ENCODE assay signal across 24 mouse cellular contexts in genomic region chr9:122073980-122074379, GRCm38 (mm10). TPM values are rescaled to one million over a fixed set of nuclear protein-coding genes. Genes with fewer than 3 reads are reported as not detected.
DNase-seq lines count a peak whose midpoint lies in the region; ATAC-seq and TF ChIP-seq lines count a peak whose summit lies in the region.
"Had no signal": no experiment of that assay in that cellular context is flagged by ENCODE, and none has a peak within 500 bp of the region (broad histone marks: within the 10 kb centered on the region; RNA-seq: fewer than 3 reads in every experiment).

No protein-coding gene starts in this region.

- no peak overlapping the region for H3K9ac ChIP-seq in heart, adult 2 months (ENCODE audit: low read depth, low read length)
- H3K9ac ChIP-seq in intestine, embryonic 14.5 days (ENCODE audit: low read length), result no peak overlapping the region
- no peak overlapping the region for H3K9ac ChIP-seq in intestine, embryonic 16.5 days (ENCODE audit: low read depth, low read length)
- H3K9ac ChIP-seq: embryonic facial prominence, embryonic 12.5 days; forebrain, embryonic 13.5 days; forebrain, embryonic 15.5 days had no signal

- TF ChIP-seq EP300 in heart, adult 2 months (IDR thresholded peaks at IDR 0.05; ENCODE audit: insufficient read depth, low read depth, low read length), result no peak

- POLR2A ChIA-PET in Patski (lab: Charles Lee), result no interaction called here

- H3K36me3 ChIP-seq in heart, adult 2 months (ENCODE audit: control insufficient read depth, insufficient read depth, low read length), result no peaks in the 10 kb centered on the region
- H3K36me3 ChIP-seq in intestine, embryonic 14.5 days (ENCODE audit: control insufficient read depth, insufficient read depth, low read length), result no peaks in the 10 kb centered on the region
- H3K36me3 ChIP-seq in intestine, embryonic 16.5 days (ENCODE audit: control insufficient read depth, insufficient read depth, low read length), result no peaks in the 10 kb centered on the region
- H3K36me3 ChIP-seq: embryonic facial prominence, embryonic 10.5 days; embryonic facial prominence, embryonic 12.5 days; forebrain, embryonic 15.5 days; G1E had no signal

- 30% methylated on average over 2 of the region's 2 CpGs for WGBS in heart, adult 2 months
- WGBS in intestine, embryonic 14.5 days, result 51% methylated on average over 2 of the region's 2 CpGs
- 39% methylated on average over 2 of the region's 2 CpGs for WGBS in intestine, embryonic 16.5 days

- intact Hi-C loops in gastrocnemius, adult 2 months (cut with DNase I), result no loop called here
- intact Hi-C loops in gastrocnemius, postnatal 36 days (cut with DNase I), result no loop called here
- intact Hi-C loops in heart, adult 2 months (cut with DNase I), result no loop called here
- intact Hi-C loops in heart, postnatal 14 days (cut with DNase I), result no loop called here

- no peaks in the 10 kb centered on the region for H3K27me3 ChIP-seq in heart, adult 2 months (ENCODE audit: control insufficient read depth, insufficient read depth, low read length)
- no peaks in the 10 kb centered on the region for H3K27me3 ChIP-seq in intestine, embryonic 14.5 days (replicated peaks; ENCODE audit: control insufficient read depth, insufficient read depth, low read length)
- H3K27me3 ChIP-seq in intestine, embryonic 16.5 days (replicated peaks; ENCODE audit: control insufficient read depth, insufficient read depth, low read length), result no peaks in the 10 kb centered on the region
- no peaks in the 10 kb centered on the region for H3K27me3 ChIP-seq in Patski
- H3K27me3 ChIP-seq: CH12.LX; embryonic facial prominence, embryonic 12.5 days; forebrain, embryonic 13.5 days; forebrain, embryonic 15.5 days had no signal

- TF ChIP-seq POLR2A in heart, adult 2 months (IDR thresholded peaks at IDR 0.05; ENCODE audit: insufficient read depth, low read depth, low read length), result no peak

- no peak for TF ChIP-seq CTCF in gastrocnemius, adult 2 months (IDR thresholded peaks at IDR 0.05)
- TF ChIP-seq CTCF in heart, adult 2 months (IDR thresholded peaks at IDR 0.05), result no peak
- no peak for TF ChIP-seq CTCF in Patski (IDR thresholded peaks at IDR 0.05)

- DNase-seq in gastrocnemius, adult 2 months, result no peak
- no peak for DNase-seq in gastrocnemius, postnatal 36 days
- DNase-seq in heart, adult 2 months, result no peak
- no peak for DNase-seq in heart, postnatal 14 days
- no peak for DNase-seq in intestine, embryonic 14.5 days (ENCODE audit: low spot score)
- peak; percentile 59 for DNase-seq in Patski (ENCODE audit: low read depth, low spot score)
- DNase-seq in retina, embryonic 14.5 days (ENCODE audit: low spot score), result no peak
- DNase-seq: adrenal gland, adult 2 months; adrenal gland, postnatal 10 days; adrenal gland, postnatal 25 days; B cell, adult 2 months; cerebellum, adult 11-12 months; cerebellum, adult 2 months; cerebellum, adult 9-10 months; cerebellum, postnatal 10 days; cerebellum, postnatal 25 days had no signal

- peak overlapping the region; percentile 68 for H3K27ac ChIP-seq in gastrocnemius, adult 2 months
- H3K27ac ChIP-seq in heart, adult 2 months, result peak overlapping the region; percentile 40
- no peak overlapping the region for H3K27ac ChIP-seq in intestine, embryonic 14.5 days (ENCODE audit: low read depth)
- H3K27ac ChIP-seq in intestine, embryonic 16.5 days (ENCODE audit: low read length), result no peak overlapping the region
- H3K27ac ChIP-seq: embryonic facial prominence, embryonic 10.5 days; embryonic facial prominence, embryonic 12.5 days; forebrain, embryonic 13.5 days; forebrain, embryonic 15.5 days had no signal

- no peak overlapping the region for H3K4me2 ChIP-seq in intestine, embryonic 14.5 days (ENCODE audit: low read length)
- no peak overlapping the region for H3K4me2 ChIP-seq in intestine, embryonic 16.5 days (ENCODE audit: low read depth, low read length)
- H3K4me2 ChIP-seq: embryonic facial prominence, embryonic 12.5 days; forebrain, embryonic 13.5 days; forebrain, embryonic 15.5 days had no signal

- in situ Hi-C loops in Patski (cut with MboI; ENCODE audit: low pct_unique_long_range_greater_than_20kb), result no loop called here

- 0 out of 2 replicates have a peak, but pooled peaks have one; percentile 47 for ATAC-seq in intestine, embryonic 14.5 days (replicated peaks; ENCODE audit: low FRiP score, low TSS enrichment, low read depth)
- no peak for ATAC-seq in intestine, embryonic 16.5 days
- ATAC-seq in Patski, result no peak
- ATAC-seq: CD4-positive, CD25-positive, alpha-beta regulatory T cell, adult 4 months; forebrain, embryonic 13.5 days; forebrain, embryonic 15.5 days had no signal

- no peak overlapping the region for H3K4me3 ChIP-seq in gastrocnemius, adult 2 months
- H3K4me3 ChIP-seq in heart, adult 2 months, result no peak overlapping the region
- no peak overlapping the region for H3K4me3 ChIP-seq in intestine, embryonic 14.5 days (ENCODE audit: low read depth, low read length)
- H3K4me3 ChIP-seq in intestine, embryonic 16.5 days (ENCODE audit: low read length), result no peak overlapping the region
- H3K4me3 ChIP-seq: embryonic facial prominence, embryonic 10.5 days; embryonic facial prominence, embryonic 12.5 days; forebrain, embryonic 13.5 days; forebrain, embryonic 15.5 days had no signal

- CTCF ChIA-PET in Patski (lab: Charles Lee), result interaction anchor here (1.3 kb wide), 1 partner anchor 13 kb away, joined by 4 read pairs; no protein-coding TSS in a partner anchor

- H3K4me1 ChIP-seq in heart, adult 2 months (ENCODE audit: control insufficient read depth, insufficient read depth, low read length), result peaks cover 18% of the 10 kb centered on the region
- H3K4me1 ChIP-seq in intestine, embryonic 14.5 days (replicated peaks; ENCODE audit: control insufficient read depth, insufficient read depth, low read length), result no peaks in the 10 kb centered on the region
- H3K4me1 ChIP-seq in intestine, embryonic 16.5 days (ENCODE audit: control insufficient read depth, insufficient read depth, low read length), result no peaks in the 10 kb centered on the region
- H3K4me1 ChIP-seq: embryonic facial prominence, embryonic 12.5 days had no signal

- no peaks in the 10 kb centered on the region for H3K79me2 ChIP-seq in heart, adult 2 months (replicated peaks; ENCODE audit: control insufficient read depth, insufficient read depth, low read length)

- H3K9me3 ChIP-seq in intestine, embryonic 14.5 days (ENCODE audit: control insufficient read depth, low read length), result no peaks in the 10 kb centered on the region
- H3K9me3 ChIP-seq in intestine, embryonic 16.5 days (ENCODE audit: control insufficient read depth, low read length), result no peaks in the 10 kb centered on the region
- H3K9me3 ChIP-seq: embryonic facial prominence, embryonic 10.5 days; embryonic facial prominence, embryonic 12.5 days; forebrain, embryonic 15.5 days; G1E had no signal

RNA-seq across cellular contexts. Expression of gene Snrk, which starts 43.1 kb away (rescaled TPM):
- 10 to 100 TPM; 55.2 to 80.0 TPM for total RNA-seq in gastrocnemius, adult 2 months (2021)
- 10 to 100 TPM; 54.0 to 66.3 TPM for total RNA-seq in gastrocnemius, postnatal 36 days (2021)
- 100 to 1,000 TPM; 142 to 163 TPM for total RNA-seq in heart, adult 2 months (2021)
- 68.0 and 89.8 TPM in 2 replicates for polyA plus RNA-seq in heart, adult 2 months (2012; rRNA removed)
- total RNA-seq in heart, postnatal 14 days (2021), result 100 to 1,000 TPM; 173 to 206 TPM
- polyA plus RNA-seq in intestine, embryonic 14.5 days (2014; fragmentation: Nextera tagmentation; extraction: Ambion mirVana), result 38.3 and 38.8 TPM in 2 replicates
- polyA plus RNA-seq in intestine, embryonic 16.5 days (2015; fragmentation: Nextera tagmentation; extraction: Ambion mirVana), result 45.5 and 48.7 TPM in 2 replicates
- 28.1 TPM for polyA plus RNA-seq in Patski (2021)

Comparison
In these comparisons a context has a peak if more than half of its experiments do, and no peak if none do; other contexts are left out.
1. H3K27ac ChIP-seq: peak in gastrocnemius, adult 2 months (single experiment) and heart, adult 2 months (single experiment); none in intestine, embryonic 14.5 days (single experiment) and intestine, embryonic 16.5 days (single experiment).